Mouse (Mus musculus) stomach, embryonic 14.5 days (tissue): Measurements from ENCODE around the gene Ces1e. TPM values are rescaled to one million over a fixed set of nuclear protein-coding genes. Genes with fewer than 3 reads are reported as not detected.
"Not testable (repeated sequence)": the region's sequence is repeated elsewhere in the genome, so short reads cannot be mapped to it uniquely, and the experiment has no call there.

Experiments used
- ATAC-seq: fragments of 200-750 bp; cut with Nextera tagmentation; 2 replicates; pipeline ENCODE4 v1.8.0; 2017; ENCODE audit warnings: low read depth, moderate TSS enrichment; ENCODE audit not compliant: insufficient number of reproducible peaks, insufficient read depth, low FRiP score
- H3K27ac ChIP-seq: fragments of 300-500 bp; sonication (generic); 2 replicates; pipeline ENCODE4 v1.5.1; 2014; ENCODE audit warnings: mild to moderate bottlenecking, low read length, moderate library complexity, mixed read lengths
- H3K27me3 ChIP-seq: fragments of 300-500 bp; sonication (generic); 2 replicates; pipeline ENCODE4 v1.6.1; 2014; ENCODE audit warnings: low read length, control low read depth, mixed read lengths; ENCODE audit not compliant: control insufficient read depth, insufficient read depth
- H3K36me3 ChIP-seq: fragments of 300-500 bp; sonication (generic); 2 replicates; pipeline ENCODE4 v1.6.1; 2014; ENCODE audit warnings: mild to moderate bottlenecking, control low read depth, low read length, moderate library complexity, mixed read lengths; ENCODE audit not compliant: control insufficient read depth, insufficient read depth
- H3K4me1 ChIP-seq: fragments of 300-500 bp; sonication (generic); 2 replicates; pipeline ENCODE4 v1.6.1; 2014; ENCODE audit warnings: low read length, control low read depth, mixed read lengths; ENCODE audit not compliant: control insufficient read depth, insufficient read depth
- H3K4me2 ChIP-seq: fragments of 300-500 bp; sonication (generic); replicated peaks from 2 replicates; pipeline ENCODE4 v1.6.1; 2014; ENCODE audit warnings: low read depth, low read length, control low read depth
- H3K4me3 ChIP-seq: fragments of 300-500 bp; sonication (generic); 2 replicates; pipeline ENCODE4 v1.5.1; 2014; ENCODE audit warnings: low read depth, low read length, control low read depth
- H3K9ac ChIP-seq: fragments of 300-500 bp; sonication (generic); replicated peaks from 2 replicates; pipeline ENCODE4 v1.6.1; 2014; ENCODE audit warnings: low read depth, mild to moderate bottlenecking, control low read depth, low read length, moderate library complexity, mixed read lengths
- H3K9me3 ChIP-seq: fragments of 300-500 bp; sonication (generic); 2 replicates; pipeline ENCODE4 v1.6.1; 2016; ENCODE audit warnings: low read depth, low read length, control low read depth; ENCODE audit not compliant: control insufficient read depth
- WGBS: fragments of 180-500 bp; shearing (Covaris S2); extraction: QIAGEN DNeasy Blood & Tissue Kit; methylation state at CpG from one replicate; pipeline ENCODE4 v1.1.7; 2014; 5-methylcytosine and 5-hydroxymethylcytosine counted together
- polyA plus RNA-seq: library from polyadenylated mRNA; unstranded; fragments of >200 nt; fragmentation: Nextera tagmentation; extraction: Ambion mirVana; gene quantifications from 2 replicates; pipeline ENCODE4 v1.2.1, GENCODE M21; 2014

The Ces1e gene
- polyA plus RNA-seq, 1 experiment from 2014 or later, result 0.59 TPM

DNA sequence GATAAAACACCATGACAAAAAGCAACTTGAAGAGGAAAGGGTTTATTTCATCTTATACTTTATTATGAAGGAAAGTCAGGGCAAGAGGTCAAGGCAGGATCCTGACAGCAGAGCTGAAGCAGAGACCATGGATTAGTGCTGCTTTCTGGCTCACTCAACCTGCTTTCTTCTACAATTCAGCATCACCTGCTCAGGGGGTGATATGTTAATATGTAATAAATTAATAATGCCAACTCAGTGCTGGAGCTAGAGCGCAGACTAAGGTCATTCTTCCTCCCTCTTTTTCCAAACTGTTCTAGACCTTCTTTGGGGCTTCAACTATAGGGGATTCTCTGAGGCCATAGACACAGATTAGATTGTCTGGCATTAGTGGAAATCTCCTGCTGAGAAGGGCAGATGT, 6.3 kb upstream of the Ces1e start:
- no peak for ATAC-seq
- Histone ChIP-seq H3K4me3 (no peak overlapping the region), H3K4me1 (no peaks in the 10 kb centered on the region), H3K27me3 (no peaks in the 10 kb centered on the region), H3K9me3 (no peaks in the 10 kb centered on the region), H3K9ac (no peak overlapping the region), H3K36me3 (no peaks in the 10 kb centered on the region), H3K4me2 (no peak overlapping the region), H3K27ac (no peak overlapping the region)
- 84% methylated on average over 1 of the region's 1 CpGs for WGBS

DNA sequence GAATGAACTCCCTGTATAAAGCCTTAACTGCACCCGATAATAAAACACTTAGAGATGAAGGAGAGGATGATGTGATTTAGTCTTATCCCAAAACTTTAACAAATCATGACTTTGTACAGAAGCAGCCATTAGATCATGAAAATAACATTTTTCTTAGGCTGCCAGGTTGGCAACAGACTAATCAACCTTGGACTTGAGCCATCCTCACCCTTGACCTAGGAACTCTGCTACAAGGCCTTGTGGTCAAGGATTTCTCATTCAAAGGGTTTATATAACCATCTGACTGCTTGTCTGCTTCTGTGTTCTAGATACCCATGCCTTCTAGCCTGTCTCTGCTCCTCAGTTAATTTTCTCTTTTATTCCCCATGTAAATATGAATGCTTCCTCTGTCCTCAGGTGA, 5.3 kb upstream of the Ces1e start:
- 88% methylated on average over 1 of the region's 1 CpGs for WGBS
- Histone ChIP-seq H3K36me3 (no peaks in the 10 kb centered on the region), H3K9me3 (no peaks in the 10 kb centered on the region), H3K4me1 (no peaks in the 10 kb centered on the region), H3K27me3 (no peaks in the 10 kb centered on the region), H3K4me2 (no peak overlapping the region), H3K4me3 (no peak overlapping the region), H3K9ac (no peak overlapping the region), H3K27ac (no peak overlapping the region)
- no peak for ATAC-seq

GRCm38 (mm10) chr8:93234068-93234467, 4.6 kb upstream of the Ces1e start:
- WGBS, result 70% methylated on average over 6 of the region's 6 CpGs

GRCm38 (mm10) chr8:93228673-93229370, 597 bp downstream of the Ces1e start:
- Histone ChIP-seq H3K4me2 (peak overlapping the region; percentile 8; the same call in 1 of the 2 replicates), H3K27ac (no peak overlapping the region), H3K4me3 (no peak overlapping the region), H3K36me3 (no peaks in the 10 kb centered on the region), H3K27me3 (no peaks in the 10 kb centered on the region), H3K9me3 (no peaks in the 10 kb centered on the region), H3K9ac (no peak overlapping the region), H3K4me1 (no peaks in the 10 kb centered on the region)
- WGBS, result 54% methylated on average over 11 of the region's 11 CpGs
- peak; percentile 76; the same call in 1 of the 2 replicates for ATAC-seq

More at GRCm38 (mm10) chr8:93234068-93234467, 4.6 kb upstream of the Ces1e start:
- ATAC-seq, result no peak
- H3K9me3 ChIP-seq, result no peaks in the 10 kb centered on the region
- no peak overlapping the region for H3K9ac ChIP-seq
- H3K4me2 ChIP-seq, result no peak overlapping the region
- no peak overlapping the region for H3K27ac ChIP-seq
- H3K4me1 ChIP-seq, result no peaks in the 10 kb centered on the region
- no peaks in the 10 kb centered on the region for H3K27me3 ChIP-seq
- H3K36me3 ChIP-seq, result no peaks in the 10 kb centered on the region
- H3K4me3 ChIP-seq, result no peak overlapping the region

DNA sequence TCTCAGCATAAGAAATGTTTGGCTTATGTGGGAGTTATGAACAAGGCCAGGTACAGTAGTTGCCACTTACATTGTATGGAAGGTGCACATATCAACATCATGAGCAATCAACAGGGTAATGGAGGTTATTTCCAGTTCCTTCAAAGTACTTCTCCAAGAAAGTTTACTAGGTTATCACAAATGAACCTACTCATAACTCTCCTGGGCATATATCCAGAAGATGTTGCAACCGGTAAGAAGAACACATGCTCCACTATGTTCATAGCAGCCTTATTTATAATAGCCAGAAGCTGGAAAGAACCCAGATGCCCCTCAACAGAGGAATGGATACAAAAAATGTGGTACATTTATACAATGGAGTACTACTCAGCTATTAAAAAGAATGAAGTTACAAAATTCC, 2.9 kb downstream of the Ces1e start:
- not testable (repeated sequence) for ATAC-seq

GRCm38 (mm10) chr8:93221896-93222295, 7.5 kb downstream of the Ces1e start:
- no peaks in the 10 kb centered on the region for H3K4me1 ChIP-seq
- no peak for ATAC-seq
- 78% methylated on average over 3 of the region's 3 CpGs for WGBS

More for the DNA sequence above, 2.9 kb downstream of the Ces1e start:
- H3K9me3 ChIP-seq, H3K4me3 ChIP-seq, H3K4me1 ChIP-seq, H3K4me2 ChIP-seq, H3K27ac ChIP-seq, H3K36me3 ChIP-seq, H3K27me3 ChIP-seq, H3K9ac ChIP-seq: not testable (repeated sequence)
- WGBS, result 91% methylated on average over 1 of the region's 1 CpGs

GRCm38 (mm10) chr8:93217867-93218266, 11.6 kb downstream of the Ces1e start:
- H3K4me1 ChIP-seq, result no peaks in the 10 kb centered on the region
- no peak for ATAC-seq
- no peaks in the 10 kb centered on the region for H3K36me3 ChIP-seq
- no peak overlapping the region for H3K9ac ChIP-seq
- no peak overlapping the region for H3K4me2 ChIP-seq
- no peaks in the 10 kb centered on the region for H3K27me3 ChIP-seq
- H3K27ac ChIP-seq, result no peak overlapping the region
- no peaks in the 10 kb centered on the region for H3K9me3 ChIP-seq
- H3K4me3 ChIP-seq, result no peak overlapping the region
- WGBS, result 61% methylated on average over 4 of the region's 4 CpGs

More at GRCm38 (mm10) chr8:93221896-93222295, 7.5 kb downstream of the Ces1e start:
- Histone ChIP-seq H3K27me3 (no peaks in the 10 kb centered on the region), H3K4me2 (no peak overlapping the region), H3K36me3 (no peaks in the 10 kb centered on the region), H3K9ac (no peak overlapping the region), H3K27ac (no peak overlapping the region), H3K9me3 (no peaks in the 10 kb centered on the region), H3K4me3 (no peak overlapping the region)

GRCm38 (mm10) chr8:93217375-93217774, 12.0 kb downstream of the Ces1e start:
- no peak overlapping the region for H3K27ac ChIP-seq
- no peaks in the 10 kb centered on the region for H3K9me3 ChIP-seq
- no peaks in the 10 kb centered on the region for H3K36me3 ChIP-seq
- H3K4me1 ChIP-seq, result no peaks in the 10 kb centered on the region
- H3K4me3 ChIP-seq, result no peak overlapping the region
- no peak overlapping the region for H3K4me2 ChIP-seq
- no peak overlapping the region for H3K9ac ChIP-seq
- no peaks in the 10 kb centered on the region for H3K27me3 ChIP-seq
- ATAC-seq, result no peak
- WGBS, result 70% methylated on average over 1 of the region's 1 CpGs

GRCm38 (mm10) chr8:93211091-93211490, 18.3 kb downstream of the Ces1e start:
- Histone ChIP-seq H3K4me2 (no peak overlapping the region), H3K4me1 (no peaks in the 10 kb centered on the region), H3K4me3 (no peak overlapping the region), H3K27me3 (no peaks in the 10 kb centered on the region), H3K36me3 (no peaks in the 10 kb centered on the region), H3K27ac (no peak overlapping the region), H3K9me3 (no peaks in the 10 kb centered on the region), H3K9ac (no peak overlapping the region)
- no peak for ATAC-seq
